Mouse (Mus musculus) intestine, embryonic 14.5 days (tissue): ENCODE results near the gene Ube4b. TPM values are rescaled to one million over a fixed set of nuclear protein-coding genes. Genes with fewer than 3 reads are reported as not detected.
A peak's percentile ranks its signal among the peaks of the same experiment; 100 is the strongest.
"Not testable (repeated sequence)": the region's sequence is repeated elsewhere in the genome, so short reads cannot be mapped to it uniquely, and the experiment has no call there.

ENCODE experiments used
- ATAC-seq: fragments of 200-750 bp; cut with Nextera tagmentation; replicated peaks from 2 replicates; pipeline ENCODE4 v1.8.0; 2017; ENCODE audit warnings: low read depth, moderate number of reproducible peaks, moderate TSS enrichment, moderate library complexity; ENCODE audit not compliant: low FRiP score, low TSS enrichment
- DNase-seq: peaks from one replicate; pipeline ENCODE4 v3.0.0-alpha.2; 2018; ENCODE audit warnings: low spot score
- H3K27ac ChIP-seq: fragments of 300-500 bp; sonication (generic); 2 replicates; pipeline ENCODE4 v1.5.1; 2014; ENCODE audit warnings: low read depth, mild to moderate bottlenecking, control low read depth
- H3K27me3 ChIP-seq: fragments of 300-500 bp; sonication (generic); replicated peaks from 2 replicates; pipeline ENCODE4 v1.6.1; 2014; ENCODE audit warnings: low read length, control low read depth; ENCODE audit not compliant: control insufficient read depth, insufficient read depth
- H3K36me3 ChIP-seq: fragments of 300-500 bp; sonication (generic); 2 replicates; pipeline ENCODE4 v1.6.1; 2014; ENCODE audit warnings: low read length, control low read depth; ENCODE audit not compliant: control insufficient read depth, insufficient read depth
- H3K4me1 ChIP-seq: fragments of 300-500 bp; sonication (generic); replicated peaks from 2 replicates; pipeline ENCODE4 v1.6.1; 2014; ENCODE audit warnings: low read length, control low read depth, mixed read lengths; ENCODE audit not compliant: control insufficient read depth, insufficient read depth
- H3K4me2 ChIP-seq: fragments of 300-500 bp; sonication (generic); 2 replicates; pipeline ENCODE4 v1.6.1; 2014; ENCODE audit warnings: low read length
- H3K4me3 ChIP-seq: fragments of 300-500 bp; sonication (generic); 2 replicates; pipeline ENCODE4 v1.5.1; 2014; ENCODE audit warnings: low read depth, low read length, control low read depth, mixed read lengths
- H3K9ac ChIP-seq: fragments of 300-500 bp; sonication (generic); 2 replicates; pipeline ENCODE4 v1.6.1; 2014; ENCODE audit warnings: mild to moderate bottlenecking, low read length
- H3K9me3 ChIP-seq: fragments of 300-500 bp; sonication (generic); 2 replicates; pipeline ENCODE4 v1.6.1; 2016; ENCODE audit warnings: low read length, control low read depth; ENCODE audit not compliant: control insufficient read depth
- WGBS: fragments of 180-500 bp; shearing (Covaris S2); extraction: QIAGEN DNeasy Blood & Tissue Kit; methylation state at CpG from one replicate; pipeline ENCODE4 v1.1.7; 2014; 5-methylcytosine and 5-hydroxymethylcytosine counted together
- polyA plus RNA-seq: library from polyadenylated mRNA; unstranded; fragments of >200 nt; fragmentation: Nextera tagmentation; extraction: Ambion mirVana; gene quantifications from 2 replicates; pipeline ENCODE4 v1.2.1, GENCODE M21; 2014

The Ube4b gene
- 40.8 and 42.5 TPM in 2 replicates for polyA plus RNA-seq

GRCm38 (mm10) chr4:149426325-149427199 is at the start of gene Ube4b:
Ube4b (minus strand) TSS chr4:149426749.
- peaks cover 9% of the 10 kb centered on the region for H3K4me1 ChIP-seq
- 0% methylated on average over 42 of the region's 50 CpGs for WGBS
- H3K9ac ChIP-seq, result peak within 1 kb of the TSS; percentile 63
- H3K36me3 ChIP-seq, result no peaks in the 10 kb centered on the region
- peak within 1 kb of the TSS; percentile 79 for H3K4me2 ChIP-seq
- H3K9me3 ChIP-seq, result no peaks in the 10 kb centered on the region
- DNase-seq (peak; percentile 98), ATAC-seq (peak; percentile 94)
- H3K27me3 ChIP-seq, result no peaks in the 10 kb centered on the region
- peak within 1 kb of the TSS; percentile 96 for H3K27ac ChIP-seq
- H3K4me3 ChIP-seq, result peak within 1 kb of the TSS; percentile 65

DNA sequence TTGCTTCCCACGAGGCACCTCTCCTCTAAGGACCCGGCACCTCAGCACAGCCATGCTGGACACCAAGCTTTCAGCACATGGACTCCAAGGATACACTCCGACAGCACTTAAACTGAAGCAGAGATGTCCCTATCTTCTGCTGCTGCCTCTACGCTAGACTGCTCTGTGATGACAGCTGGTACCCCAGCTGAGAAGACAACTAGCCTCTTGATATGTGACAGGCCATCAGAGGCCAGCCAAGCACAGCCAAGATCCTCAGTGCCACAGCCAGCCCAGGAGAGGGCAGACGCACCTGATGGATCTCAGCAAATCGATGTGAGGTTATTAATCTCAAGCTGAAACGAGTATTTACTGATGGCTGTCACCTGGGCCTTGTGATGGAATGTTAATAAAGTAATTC is 48.5 kb upstream of the Ube4b start:
- Histone ChIP-seq H3K27ac (no peak overlapping the region), H3K4me1 (no peaks in the 10 kb centered on the region), H3K36me3 (peaks cover 15% of the 10 kb centered on the region), H3K27me3 (no peaks in the 10 kb centered on the region), H3K4me2 (no peak overlapping the region), H3K9ac (no peak overlapping the region), H3K9me3 (no peaks in the 10 kb centered on the region), H3K4me3 (no peak overlapping the region)
- DNase-seq (no peak), ATAC-seq (no peak)
- 66% methylated on average over 7 of the region's 7 CpGs for WGBS

- H3K4me3 ChIP-seq, result no peak overlapping the region
- 92% methylated on average over 3 of the region's 3 CpGs for WGBS
- H3K4me2 ChIP-seq, result no peak overlapping the region
- DNase-seq (no peak), ATAC-seq (no peak)
- no peaks in the 10 kb centered on the region for H3K4me1 ChIP-seq
- H3K9me3 ChIP-seq, result no peaks in the 10 kb centered on the region
- no peaks in the 10 kb centered on the region for H3K27me3 ChIP-seq
- no peak overlapping the region for H3K9ac ChIP-seq
- no peak overlapping the region for H3K27ac ChIP-seq
- peaks cover 32% of the 10 kb centered on the region for H3K36me3 ChIP-seq
Observed at GRCm38 (mm10) chr4:149469557-149469956, 43.0 kb upstream of the Ube4b start.

DNA sequence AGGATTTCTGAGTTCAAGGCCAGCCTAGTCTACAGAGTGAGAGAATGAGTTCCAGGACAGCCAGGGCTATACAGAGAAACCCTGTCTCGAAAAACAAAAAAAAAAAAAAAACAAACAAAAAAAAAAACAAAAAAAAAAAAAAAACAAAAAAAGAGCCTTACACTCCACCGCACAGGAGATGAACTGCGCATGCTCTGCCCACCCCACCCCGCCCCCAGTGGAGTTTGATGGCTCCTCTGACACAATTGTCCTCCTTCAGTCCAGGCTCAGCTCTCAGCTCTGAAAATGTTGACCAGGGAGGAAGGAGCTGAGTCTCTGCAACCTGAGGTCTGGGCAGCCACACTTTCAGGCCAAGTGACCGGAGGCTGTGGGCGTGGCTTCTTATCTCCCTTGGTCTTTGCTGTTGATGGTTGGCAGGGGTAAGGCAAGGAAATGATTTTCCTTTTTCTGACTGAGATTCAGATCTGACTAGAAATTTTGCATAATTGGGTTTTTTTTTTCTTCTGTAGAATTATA is 36.9 kb upstream of the Ube4b start:
- no peak for ATAC-seq
- H3K27ac ChIP-seq, result no peak overlapping the region
- 74% methylated on average over 6 of the region's 6 CpGs for WGBS

GRCm38 (mm10) chr4:149462305-149462971 is 35.9 kb upstream of the Ube4b start:
- H3K9ac ChIP-seq, result no peak overlapping the region
- H3K9me3 ChIP-seq, result no peaks in the 10 kb centered on the region
- no peak overlapping the region for H3K4me2 ChIP-seq
- no peak overlapping the region for H3K4me3 ChIP-seq
- H3K27me3 ChIP-seq, result no peaks in the 10 kb centered on the region
- WGBS, result 76% methylated on average over 6 of the region's 6 CpGs
- DNase-seq (no peak), ATAC-seq (no peak)
- H3K4me1 ChIP-seq, result no peaks in the 10 kb centered on the region
- H3K36me3 ChIP-seq, result peaks cover 2% of the 10 kb centered on the region; the same call in 1 of the 2 replicates
- H3K27ac ChIP-seq, result no peak overlapping the region

More for the DNA sequence above, 36.9 kb upstream of the Ube4b start:
- no peak for DNase-seq
- no peak overlapping the region for H3K9ac ChIP-seq
- no peak overlapping the region for H3K4me3 ChIP-seq
- no peaks in the 10 kb centered on the region for H3K4me1 ChIP-seq
- no peaks in the 10 kb centered on the region for H3K27me3 ChIP-seq
- peaks cover 7% of the 10 kb centered on the region; the same call in 1 of the 2 replicates for H3K36me3 ChIP-seq
- no peaks in the 10 kb centered on the region for H3K9me3 ChIP-seq
- H3K4me2 ChIP-seq, result no peak overlapping the region

- Histone ChIP-seq H3K4me1 (no peaks in the 10 kb centered on the region), H3K4me2 (no peak overlapping the region), H3K9me3 (no peaks in the 10 kb centered on the region), H3K27ac (no peak overlapping the region), H3K27me3 (no peaks in the 10 kb centered on the region), H3K9ac (no peak overlapping the region), H3K36me3 (no peaks in the 10 kb centered on the region), H3K4me3 (no peak overlapping the region)
- WGBS, result 76% methylated on average over 7 of the region's 7 CpGs
- ATAC-seq, result no peak
- DNase-seq, result no peak
Observed at GRCm38 (mm10) chr4:149461579-149462304, 35.2 kb upstream of the Ube4b start.

DNA sequence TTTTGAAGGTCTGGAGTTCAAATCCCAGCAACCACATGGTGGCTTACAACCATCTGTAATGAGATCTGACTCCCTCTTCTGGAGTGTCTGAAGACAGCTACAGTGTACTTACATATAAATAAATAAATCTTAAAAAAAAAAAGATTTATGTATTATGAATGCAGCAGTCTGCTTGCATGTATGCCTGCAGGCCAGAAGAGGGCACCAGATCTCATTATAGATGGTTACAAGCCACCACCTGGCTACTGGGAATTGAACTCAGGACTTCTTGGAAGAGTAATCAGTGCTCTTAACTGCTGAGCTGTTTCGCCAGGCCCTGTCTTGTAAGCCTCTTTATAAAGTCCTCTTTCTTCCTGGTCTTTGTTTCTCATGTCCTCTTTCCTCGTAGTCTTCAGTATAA is 33.9 kb upstream of the Ube4b start:
- WGBS, result 95% methylated on average over 2 of the region's 2 CpGs
- not testable (repeated sequence) for H3K4me2 ChIP-seq, H3K4me1 ChIP-seq, DNase-seq, H3K27ac ChIP-seq, H3K9ac ChIP-seq, H3K36me3 ChIP-seq, ATAC-seq, H3K9me3 ChIP-seq, H3K4me3 ChIP-seq, H3K27me3 ChIP-seq

- Histone ChIP-seq H3K27me3 (no peaks in the 10 kb centered on the region), H3K4me2 (no peak overlapping the region), H3K9me3 (no peaks in the 10 kb centered on the region), H3K4me1 (no peaks in the 10 kb centered on the region), H3K4me3 (no peak overlapping the region), H3K9ac (no peak overlapping the region), H3K36me3 (no peaks in the 10 kb centered on the region), H3K27ac (no peak overlapping the region)
- 80% methylated on average over 1 of the region's 1 CpGs for WGBS
- no peak for ATAC-seq
- DNase-seq, result no peak
Observed at GRCm38 (mm10) chr4:149459425-149459824, 32.9 kb upstream of the Ube4b start.
